Mouse (Mus musculus): ENCODE measurements at regions not wholly inside any gene's neighbourhood (a gene's known extent, or its start where the extent isn't known, plus 50 kb on each side); places are given as distances from the start of the nearest gene placed in this dataset.

DNA sequence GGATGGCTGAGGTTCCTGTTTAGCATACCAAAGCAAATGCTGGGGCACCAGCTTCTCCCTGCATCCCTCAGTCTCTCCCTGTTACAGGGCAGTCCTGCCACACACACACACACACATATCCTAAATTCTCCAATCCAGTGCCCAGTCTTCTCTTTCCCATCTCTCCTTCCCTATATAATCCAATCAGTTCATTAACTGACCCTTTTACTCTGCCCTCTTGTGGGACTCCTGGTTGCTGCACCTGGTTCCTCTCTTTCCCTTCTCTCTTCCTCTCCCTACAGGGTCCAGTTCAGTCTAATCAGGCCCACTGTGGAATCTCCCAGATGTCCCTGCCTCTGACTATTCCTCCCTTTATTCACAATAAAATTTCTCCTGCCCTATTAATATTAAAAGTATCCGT is 204.7 kb downstream of the Lipi start:
- no peak for TF ChIP-seq CTCF (IDR thresholded peaks at IDR 0.05; ENCODE audit: control insufficient read depth, insufficient read depth, insufficient replicate concordance, low read depth, low read length)
- no peak for TF ChIP-seq POLR2A (IDR thresholded peaks at IDR 0.05; ENCODE audit: control insufficient read depth, low read depth, low read length)
